Mouse (Mus musculus): ENCODE results near the gene Arl3.

- TF ChIP-seq CTCF (conservative IDR thresholded peaks at IDR 0.05; ENCODE audit: low read length) (no peak), NANOG (IDR thresholded peaks at IDR 0.05; ENCODE audit: borderline replicate concordance, low read length) (no peak)
These were observed 28.5 kb upstream of the Arl3 start for GRCm38 (mm10) chr19:46601491-46601890.

Measured in E14TG2a.4 (cell line).